Mouse (Mus musculus): Measurements from ENCODE around the gene Gramd1c.

DNA sequence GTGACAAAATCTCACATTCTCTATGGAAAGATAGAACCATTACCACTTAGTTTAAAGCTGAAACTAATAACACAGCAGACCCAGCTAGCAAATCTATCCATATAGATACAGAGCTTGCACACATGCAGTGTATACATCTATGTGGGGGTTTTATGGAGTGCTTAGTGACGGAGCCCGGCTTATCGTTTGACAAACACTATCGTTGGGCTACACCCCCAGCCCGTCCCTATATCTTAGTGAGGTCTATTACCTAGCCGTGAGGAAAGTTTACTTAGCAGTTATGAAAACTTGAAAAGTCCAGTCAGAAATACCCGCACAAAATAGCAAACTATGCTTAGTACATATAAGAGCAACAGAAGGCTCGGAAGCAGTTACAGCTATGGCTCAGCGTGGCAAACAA lies 91.4 kb downstream of the Gramd1c start:
- no peak for TF ChIP-seq GATA1 (IDR thresholded peaks at IDR 0.05; ENCODE audit: low read length)
- no peak for TF ChIP-seq TAL1 (IDR thresholded peaks at IDR 0.05; ENCODE audit: low read length)
